Mouse (Mus musculus): ENCODE data around the gene Gng12.

GRCm38 (mm10) chr6:67018365-67018764 lies 122.2 kb downstream of the Gng12 start:
- TF ChIP-seq CTCF (IDR thresholded peaks at IDR 0.05; ENCODE audit: low read depth) (no peak), EP300 (optimal IDR thresholded peaks at IDR 0.05) (no peak)

Data from stomach, postnatal 0 days (tissue).